Mouse (Mus musculus) kidney, postnatal 0 days (tissue): ENCODE data around the gene Dnajc16. TPM values are rescaled to one million over a fixed set of nuclear protein-coding genes. Genes with fewer than 3 reads are reported as not detected.

Source experiments
- ATAC-seq: fragments of 200-750 bp; cut with Nextera tagmentation; replicated peaks from 2 replicates; pipeline ENCODE4 v1.8.0; 2017; ENCODE audit warnings: low read depth, moderate number of reproducible peaks, moderate TSS enrichment, moderate library complexity; ENCODE audit not compliant: low FRiP score
- DNase-seq: peaks from one replicate; pipeline ENCODE4 v3.0.0-alpha.2; 2016; ENCODE audit warnings: low spot score
- H3K27ac ChIP-seq: fragments of 300-500 bp; sonication (generic); 2 replicates; pipeline ENCODE4 v1.5.1; 2014; ENCODE audit warnings: mild to moderate bottlenecking
- H3K27me3 ChIP-seq: fragments of 300-500 bp; sonication (generic); 2 replicates; pipeline ENCODE4 v1.6.1; 2014; ENCODE audit warnings: low read length, mixed read lengths; ENCODE audit not compliant: insufficient read depth
- H3K36me3 ChIP-seq: fragments of 300-500 bp; sonication (generic); 2 replicates; pipeline ENCODE4 v1.6.1; 2014; ENCODE audit warnings: low read length, mixed read lengths; ENCODE audit not compliant: insufficient read depth
- H3K4me1 ChIP-seq: fragments of 300-500 bp; sonication (generic); replicated peaks from 2 replicates; pipeline ENCODE4 v1.6.1; 2014; ENCODE audit warnings: antibody characterized with exemption, low read length, mixed read lengths; ENCODE audit not compliant: insufficient read depth
- H3K4me2 ChIP-seq: fragments of 300-500 bp; sonication (generic); 2 replicates; pipeline ENCODE4 v1.6.1; 2014; ENCODE audit warnings: mild to moderate bottlenecking, low read length, moderate library complexity, mixed read lengths
- H3K4me3 ChIP-seq: fragments of 300-500 bp; sonication (generic); replicated peaks from 2 replicates; pipeline ENCODE4 v1.5.1; 2014; ENCODE audit warnings: low read depth, low read length
- H3K9ac ChIP-seq: fragments of 300-500 bp; sonication (generic); 2 replicates; pipeline ENCODE4 v1.6.1; 2014; ENCODE audit warnings: low read depth, low read length
- H3K9me3 ChIP-seq: fragments of 300-500 bp; sonication (generic); replicated peaks from 2 replicates; pipeline ENCODE4 v1.6.1; 2016; ENCODE audit warnings: low read length, inconsistent platforms, mixed read lengths
- CTCF ChIP-seq: IDR thresholded peaks from 2 replicates; pipeline ENCODE4 v1.5.1; 2016; ENCODE audit warnings: antibody characterized with exemption, low read depth, mild to moderate bottlenecking, moderate library complexity
- WGBS: fragments of 180-500 bp; shearing (Covaris S2); extraction: QIAGEN DNeasy Blood & Tissue Kit; methylation state at CpG from one replicate; pipeline ENCODE4 v1.1.7; 2014; 5-methylcytosine and 5-hydroxymethylcytosine counted together
- polyA plus RNA-seq: library from polyadenylated mRNA; unstranded; fragments of >200 nt; fragmentation: Nextera tagmentation; extraction: Ambion mirVana; gene quantifications from 2 replicates; pipeline ENCODE4 v1.2.1, GENCODE M21; 2015

The Dnajc16 gene
- polyA plus RNA-seq, 1 experiment from 2014 or later, result 5.2 TPM

DNA sequence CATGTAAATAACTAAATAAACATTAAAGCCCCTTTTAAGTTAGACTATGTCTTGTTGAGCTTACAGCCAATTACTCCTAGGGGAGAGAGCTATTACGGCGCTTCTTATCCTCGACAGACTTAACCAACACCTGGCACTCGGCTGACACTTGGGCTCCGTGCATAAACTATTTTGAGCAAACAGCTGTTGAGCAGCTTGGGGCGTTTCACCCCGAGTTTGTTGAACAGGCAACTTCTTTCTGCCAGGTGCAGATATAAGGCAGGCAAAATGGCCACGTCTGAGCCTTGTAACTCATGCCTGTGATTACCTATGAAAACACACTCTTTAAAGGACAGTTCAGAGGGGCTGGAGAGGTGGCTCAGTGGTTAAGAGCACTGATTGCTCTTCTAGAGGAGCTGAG, 52.7 kb downstream of the Dnajc16 start:
- H3K9me3 ChIP-seq, result no peaks in the 10 kb centered on the region
- no peak overlapping the region for H3K27ac ChIP-seq
- H3K9ac ChIP-seq, result no peak overlapping the region
- no peaks in the 10 kb centered on the region for H3K27me3 ChIP-seq
- H3K36me3 ChIP-seq, result no peaks in the 10 kb centered on the region
- no peak for TF ChIP-seq CTCF
- ATAC-seq (no peak), DNase-seq (no peak)
- no peaks in the 10 kb centered on the region for H3K4me1 ChIP-seq
- no peak overlapping the region for H3K4me2 ChIP-seq
- no peak overlapping the region for H3K4me3 ChIP-seq
- WGBS, result 76% methylated on average over 8 of the region's 8 CpGs

- H3K4me3 ChIP-seq, result no peak overlapping the region
- ATAC-seq, result no peak
- 64% methylated on average over 4 of the region's 4 CpGs for WGBS
- no peak for TF ChIP-seq CTCF
- no peaks in the 10 kb centered on the region for H3K9me3 ChIP-seq
- no peak overlapping the region for H3K9ac ChIP-seq
- H3K27ac ChIP-seq, result no peak overlapping the region
- DNase-seq, result no peak
- no peak overlapping the region for H3K4me2 ChIP-seq
- H3K27me3 ChIP-seq, result no peaks in the 10 kb centered on the region
- H3K36me3 ChIP-seq, result no peaks in the 10 kb centered on the region
- H3K4me1 ChIP-seq, result no peaks in the 10 kb centered on the region
Measured at GRCm38 (mm10) chr4:141736856-141737255, 53.9 kb downstream of the Dnajc16 start.

- no peaks in the 10 kb centered on the region for H3K9me3 ChIP-seq
Measured at GRCm38 (mm10) chr4:141735206-141735560, 55.5 kb downstream of the Dnajc16 start.

GRCm38 (mm10) chr4:141734446-141735205, 56.1 kb downstream of the Dnajc16 start:
- Histone ChIP-seq H3K36me3 (no peaks in the 10 kb centered on the region), H3K27ac (0 out of 2 replicates have a peak overlapping the region, but pooled peaks have one; percentile 8), H3K4me2 (peak overlapping the region; percentile 58), H3K4me1 (no peaks in the 10 kb centered on the region), H3K4me3 (peak overlapping the region; percentile 22), H3K9me3 (no peaks in the 10 kb centered on the region), H3K27me3 (no peaks in the 10 kb centered on the region), H3K9ac (peak overlapping the region; percentile 36; the same call in 1 of the 2 replicates)
- 6% methylated on average over 24 of the region's 24 CpGs for WGBS
- ATAC-seq (peak; percentile 94), DNase-seq (peak; percentile 95)
- TF ChIP-seq CTCF, result peak; percentile 10; the same call in 1 of the 2 replicates

More at GRCm38 (mm10) chr4:141735206-141735560, 55.5 kb downstream of the Dnajc16 start:
- ATAC-seq (no peak), DNase-seq (no peak)
- H3K36me3 ChIP-seq, result no peaks in the 10 kb centered on the region
- no peak for TF ChIP-seq CTCF
- no peaks in the 10 kb centered on the region for H3K4me1 ChIP-seq
- 28% methylated on average over 9 of the region's 9 CpGs for WGBS
- H3K4me2 ChIP-seq, result peak overlapping the region; percentile 58
- no peaks in the 10 kb centered on the region for H3K27me3 ChIP-seq
- H3K9ac ChIP-seq, result no peak overlapping the region
- H3K27ac ChIP-seq, result 0 out of 2 replicates have a peak overlapping the region, but pooled peaks have one; percentile 8
- H3K4me3 ChIP-seq, result peak overlapping the region; percentile 22; the same call in 1 of the 2 replicates

- H3K27ac ChIP-seq, result no peak overlapping the region
- no peak overlapping the region for H3K9ac ChIP-seq
- ATAC-seq, result no peak
- no peaks in the 10 kb centered on the region for H3K4me1 ChIP-seq
- no peak for DNase-seq
- H3K4me2 ChIP-seq, result no peak overlapping the region
- H3K27me3 ChIP-seq, result no peaks in the 10 kb centered on the region
- H3K4me3 ChIP-seq, result no peak overlapping the region
- TF ChIP-seq CTCF, result no peak
- H3K36me3 ChIP-seq, result no peaks in the 10 kb centered on the region
- 78% methylated on average over 5 of the region's 5 CpGs for WGBS
- no peaks in the 10 kb centered on the region for H3K9me3 ChIP-seq
Measured at GRCm38 (mm10) chr4:141731766-141732165, 59.0 kb downstream of the Dnajc16 start.

DNA sequence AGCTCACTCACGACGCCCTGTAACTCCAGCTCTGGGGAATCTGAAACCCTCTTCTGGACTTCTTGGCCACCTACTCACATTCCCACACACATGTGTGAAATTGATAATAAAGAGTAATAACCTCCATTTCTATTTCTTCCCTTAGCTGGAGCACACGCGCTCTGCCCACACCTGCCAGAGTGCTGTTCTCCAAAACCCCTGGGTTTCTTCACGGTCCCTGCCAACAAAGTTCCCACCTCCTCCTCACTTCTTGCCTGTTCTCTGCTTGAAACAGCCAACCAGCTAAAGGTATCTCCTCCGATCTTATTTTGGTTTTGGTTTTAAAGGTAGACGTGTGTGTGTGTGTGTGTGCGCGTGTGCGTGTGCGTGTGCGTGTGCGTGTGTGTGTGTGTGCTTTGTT, 60.3 kb downstream of the Dnajc16 start:
- DNase-seq, result no peak
- H3K27me3 ChIP-seq, result no peaks in the 10 kb centered on the region
- H3K36me3 ChIP-seq, result no peaks in the 10 kb centered on the region
- H3K4me3 ChIP-seq, result no peak overlapping the region
- no peak overlapping the region for H3K9ac ChIP-seq
- no peaks in the 10 kb centered on the region for H3K9me3 ChIP-seq
- no peaks in the 10 kb centered on the region for H3K4me1 ChIP-seq
- H3K4me2 ChIP-seq, result no peak overlapping the region
- 80% methylated on average over 13 of the region's 13 CpGs for WGBS
- no peak for TF ChIP-seq CTCF
- ATAC-seq, result no peak
- H3K27ac ChIP-seq, result no peak overlapping the region
